Mouse (Mus musculus) limb, embryonic 10.5 days (tissue): ENCODE results near the gene Rpl36al. TPM values are rescaled to one million over a fixed set of nuclear protein-coding genes. Genes with fewer than 3 reads are reported as not detected.
A peak's percentile ranks its signal among the peaks of the same experiment; 100 is the strongest.

Experiments
- DNase-seq: peaks from one replicate; pipeline ENCODE4 v3.0.0-alpha.2; 2017; ENCODE audit warnings: low spot score
- H3K27ac ChIP-seq: fragments of 300-500 bp; sonication (generic); 2 replicates; pipeline ENCODE4 v1.5.1; 2016; ENCODE audit warnings: mild to moderate bottlenecking
- H3K27me3 ChIP-seq: fragments of 300-500 bp; sonication (generic); 2 replicates; pipeline ENCODE4 v1.6.1; 2016; ENCODE audit warnings: low read depth, mild to moderate bottlenecking; ENCODE audit not compliant: poor library complexity, severe bottlenecking
- H3K36me3 ChIP-seq: fragments of 300-500 bp; sonication (generic); 2 replicates; pipeline ENCODE4 v1.6.1; 2016; ENCODE audit warnings: mild to moderate bottlenecking, moderate library complexity
- H3K4me1 ChIP-seq: fragments of 300-500 bp; sonication (generic); 2 replicates; pipeline ENCODE4 v1.6.1; 2016
- H3K4me3 ChIP-seq: fragments of 300-500 bp; sonication (generic); 2 replicates; pipeline ENCODE4 v1.5.1; 2016; ENCODE audit warnings: mild to moderate bottlenecking, moderate library complexity
- H3K9me3 ChIP-seq: fragments of 300-500 bp; sonication (generic); replicated peaks from 2 replicates; pipeline ENCODE4 v1.6.1; 2016; ENCODE audit warnings: mild to moderate bottlenecking
- WGBS: fragments of 180-500 bp; shearing (Covaris S2); methylation state at CpG from one replicate; pipeline ENCODE4 v1.1.7; 2016; 5-methylcytosine and 5-hydroxymethylcytosine counted together
- polyA plus RNA-seq: library from polyadenylated mRNA; unstranded; fragments of >200 nt; fragmentation: Nextera tagmentation; extraction: Ambion mirVana; gene quantifications from 2 replicates; pipeline ENCODE4 v1.2.1, GENCODE M21; 2016

The Rpl36al gene
- polyA plus RNA-seq, 1 experiment from 2014 or later = 536 TPM

DNA sequence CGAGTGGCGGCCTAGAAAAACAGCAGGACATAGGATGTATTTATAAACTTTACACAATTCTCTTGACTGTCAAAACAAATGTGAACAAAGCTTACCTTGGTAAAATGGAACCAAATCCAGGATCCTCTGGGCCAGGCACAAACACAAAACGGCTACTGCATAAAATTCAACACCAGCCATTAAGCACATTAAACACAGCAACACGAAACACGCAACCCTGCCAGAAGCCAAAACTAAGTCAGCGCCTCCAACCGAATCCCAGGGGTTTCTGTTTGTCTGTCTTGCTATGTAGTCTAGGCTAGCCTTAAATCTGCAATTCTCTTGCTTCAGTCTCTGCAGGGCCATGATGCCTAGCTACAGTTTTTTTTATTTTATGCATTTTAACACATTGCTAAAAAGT is 24.0 kb upstream of the Rpl36al start:
- no peak for DNase-seq
- Histone ChIP-seq H3K4me1 (no peaks in the 10 kb centered on the region), H3K27ac (no peak overlapping the region), H3K9me3 (no peaks in the 10 kb centered on the region), H3K27me3 (no peaks in the 10 kb centered on the region), H3K36me3 (peaks cover 86% of the 10 kb centered on the region), H3K4me3 (no peak overlapping the region)
- 94% methylated on average over 7 of the region's 7 CpGs for WGBS

DNA sequence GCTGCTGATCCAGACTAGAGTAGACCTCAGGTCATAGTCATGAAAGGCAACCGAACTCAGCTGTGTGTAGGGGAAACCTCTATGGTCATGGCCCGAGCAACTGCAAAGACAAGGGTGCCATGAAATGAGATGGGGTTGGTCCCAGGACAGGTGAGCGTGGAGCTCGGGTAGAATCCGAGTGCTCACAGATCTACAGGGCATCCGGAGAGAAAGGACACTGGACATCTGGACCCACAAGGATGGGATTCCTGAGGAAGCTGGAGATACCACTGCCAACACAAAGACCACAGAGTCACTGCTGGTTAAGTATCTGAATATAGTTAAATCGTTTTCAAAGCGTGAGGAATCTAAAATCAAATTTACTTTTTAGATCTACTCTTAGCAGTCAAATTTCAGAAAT is 23.5 kb upstream of the Rpl36al start:
- DNase-seq = no peak
- H3K9me3 ChIP-seq = no peaks in the 10 kb centered on the region
- no peaks in the 10 kb centered on the region for H3K27me3 ChIP-seq
- no peak overlapping the region for H3K27ac ChIP-seq
- no peaks in the 10 kb centered on the region for H3K4me1 ChIP-seq
- no peak overlapping the region for H3K4me3 ChIP-seq
- WGBS = 96% methylated on average over 8 of the region's 8 CpGs
- peaks cover 86% of the 10 kb centered on the region for H3K36me3 ChIP-seq

DNA sequence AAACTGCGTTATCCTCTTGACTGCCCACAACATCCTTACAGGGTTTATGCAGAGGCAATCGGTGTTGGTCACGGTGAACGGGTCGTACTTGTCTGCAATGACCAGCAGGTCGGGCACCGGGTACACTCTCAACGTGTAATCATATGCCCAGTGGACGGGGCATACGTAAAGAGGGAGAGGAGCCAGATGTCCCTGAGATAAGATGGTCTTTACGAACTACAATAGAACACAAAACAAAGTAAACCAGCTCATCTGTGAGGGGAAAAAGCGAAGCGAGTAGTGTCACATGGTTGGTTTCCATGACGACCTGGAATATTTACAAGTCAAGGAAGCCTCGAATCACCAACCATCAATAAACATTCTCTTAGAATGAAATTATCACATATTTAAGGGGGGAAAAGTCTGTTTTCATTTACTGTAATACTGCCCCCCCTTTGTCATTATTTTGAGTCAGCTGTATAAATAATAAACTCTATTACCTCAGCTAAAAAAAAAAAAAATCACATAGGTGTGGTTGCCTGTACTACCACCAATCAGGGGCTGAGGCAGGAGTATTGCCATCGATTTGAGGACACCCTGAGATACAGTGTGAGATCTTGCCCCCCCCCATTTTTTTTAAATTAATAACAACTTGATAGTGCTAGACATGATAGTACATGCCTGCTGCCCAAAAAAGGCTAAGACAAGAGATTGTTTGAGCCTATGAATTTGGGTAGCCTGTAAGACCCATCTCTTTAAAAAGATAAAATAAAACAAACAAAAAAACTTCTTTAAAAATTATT is 20.4 kb upstream of the Rpl36al start, which contains the start of gene Gm49384:
Gene Gm49384 (minus strand): TSS at position 216 of the 782 bp plus-strand sequence.
- peaks cover 84% of the 10 kb centered on the region for H3K36me3 ChIP-seq
- H3K4me1 ChIP-seq = no peaks in the 10 kb centered on the region
- no peaks in the 10 kb centered on the region for H3K27me3 ChIP-seq
- no peak for DNase-seq
- WGBS = 91% methylated on average over 16 of the region's 16 CpGs
- H3K27ac ChIP-seq = no peak within 1 kb of the TSS
- no peak within 1 kb of the TSS for H3K4me3 ChIP-seq
- no peaks in the 10 kb centered on the region for H3K9me3 ChIP-seq

DNA sequence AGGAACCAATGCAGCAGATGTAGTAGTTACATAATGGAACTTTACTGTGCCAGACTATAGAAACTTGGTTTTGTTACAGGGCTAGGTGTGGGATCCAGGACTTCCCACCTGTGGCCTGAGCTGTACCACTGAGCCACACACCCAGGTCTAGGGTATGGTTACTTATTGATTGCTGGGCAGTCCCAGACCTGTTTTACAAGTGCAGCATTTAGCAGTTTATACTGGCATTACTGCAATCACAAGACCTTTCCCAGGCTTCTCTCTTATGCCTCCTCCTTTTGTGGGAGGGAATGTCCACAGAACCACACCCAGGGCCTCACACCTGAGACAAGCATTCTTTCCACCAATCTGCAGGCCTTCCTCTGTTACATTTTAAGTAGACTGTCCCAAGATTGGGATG is 15.1 kb upstream of the Rpl36al start:
- H3K4me3 ChIP-seq = no peak overlapping the region
- peaks cover 52% of the 10 kb centered on the region for H3K36me3 ChIP-seq

DNA sequence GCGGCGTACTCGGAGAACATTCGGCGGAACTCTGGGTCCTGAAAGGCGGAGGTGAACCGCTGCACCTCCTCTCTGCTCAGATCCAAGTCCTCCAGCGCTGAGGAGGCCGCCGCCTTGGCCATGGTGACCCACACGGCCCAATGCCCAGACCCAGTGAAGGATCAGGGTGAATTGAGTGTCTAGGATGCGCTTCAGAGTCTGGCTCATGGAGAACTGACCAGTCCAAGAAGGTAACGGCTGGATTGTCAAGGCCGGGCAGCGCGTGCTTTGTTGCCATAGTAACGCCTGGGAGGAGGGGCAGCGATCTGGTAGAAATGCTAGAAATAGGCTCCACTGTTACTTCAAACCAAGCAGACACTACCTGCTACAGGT is 14.3 kb upstream of the Rpl36al start, which contains the start of gene Dnaaf2:
Gene Dnaaf2 (minus strand): TSS at position 266 of the 372 bp plus-strand sequence.
- under 1% methylated on average over 18 of the region's 18 CpGs for WGBS
- Histone ChIP-seq H3K27me3 (no peaks in the 10 kb centered on the region), H3K27ac (peak within 1 kb of the TSS; percentile 93), H3K4me3 (peak within 1 kb of the TSS; percentile 82), H3K36me3 (peaks cover 49% of the 10 kb centered on the region), H3K4me1 (peaks cover 26% of the 10 kb centered on the region), H3K9me3 (no peaks in the 10 kb centered on the region)
- DNase-seq = peak; percentile 77

More for the DNA sequence above, 15.1 kb upstream of the Rpl36al start:
- H3K4me1 ChIP-seq = peaks cover 26% of the 10 kb centered on the region
- no peak overlapping the region for H3K27ac ChIP-seq
- no peaks in the 10 kb centered on the region for H3K27me3 ChIP-seq
- no peaks in the 10 kb centered on the region for H3K9me3 ChIP-seq
- DNase-seq = no peak

DNA sequence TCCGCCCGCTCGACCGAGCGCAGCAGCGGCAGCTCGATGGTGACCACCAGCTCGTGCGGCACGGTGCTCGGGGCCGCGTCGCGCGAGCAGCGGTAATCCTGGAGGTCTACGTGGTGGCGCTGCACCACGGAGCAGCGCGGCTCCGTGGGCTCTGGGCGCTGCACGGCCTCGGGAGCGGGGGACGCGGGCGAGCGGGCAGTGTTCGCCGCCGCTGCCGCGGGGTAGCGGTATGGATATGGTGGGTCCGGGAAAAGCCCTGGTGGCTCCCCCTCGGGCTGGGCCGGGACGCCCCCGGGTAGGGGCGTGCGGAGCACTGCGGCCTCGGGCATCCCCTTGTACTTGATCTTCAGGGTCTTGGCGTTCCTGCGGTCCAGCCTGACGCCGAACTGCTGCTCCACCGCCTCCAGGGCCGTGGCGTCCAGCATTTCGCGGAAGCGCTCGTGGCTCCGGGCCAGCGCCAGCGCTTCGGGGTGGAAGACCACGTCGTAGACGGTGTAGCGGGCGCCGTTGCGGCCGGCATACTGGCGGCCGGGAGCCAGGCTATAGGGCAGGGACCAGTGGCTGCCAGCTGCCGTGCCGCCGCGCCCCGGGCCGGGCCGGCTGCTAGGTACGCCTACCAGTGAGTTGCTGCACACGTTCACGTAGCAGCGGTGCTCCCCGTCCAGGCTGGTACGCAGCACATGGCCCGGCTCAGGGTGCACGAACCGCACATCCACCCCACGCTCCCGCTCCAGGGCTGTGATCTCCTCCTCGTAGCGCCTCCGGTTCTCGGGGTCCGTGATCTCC is 13.7 kb upstream of the Rpl36al start:
- peak; percentile 69 for DNase-seq
- Histone ChIP-seq H3K9me3 (no peaks in the 10 kb centered on the region), H3K27ac (peak overlapping the region; percentile 93), H3K4me3 (peak overlapping the region; percentile 82), H3K36me3 (peaks cover 49% of the 10 kb centered on the region), H3K4me1 (peaks cover 26% of the 10 kb centered on the region), H3K27me3 (no peaks in the 10 kb centered on the region)
- WGBS = under 1% methylated on average over 94 of the region's 94 CpGs

DNA sequence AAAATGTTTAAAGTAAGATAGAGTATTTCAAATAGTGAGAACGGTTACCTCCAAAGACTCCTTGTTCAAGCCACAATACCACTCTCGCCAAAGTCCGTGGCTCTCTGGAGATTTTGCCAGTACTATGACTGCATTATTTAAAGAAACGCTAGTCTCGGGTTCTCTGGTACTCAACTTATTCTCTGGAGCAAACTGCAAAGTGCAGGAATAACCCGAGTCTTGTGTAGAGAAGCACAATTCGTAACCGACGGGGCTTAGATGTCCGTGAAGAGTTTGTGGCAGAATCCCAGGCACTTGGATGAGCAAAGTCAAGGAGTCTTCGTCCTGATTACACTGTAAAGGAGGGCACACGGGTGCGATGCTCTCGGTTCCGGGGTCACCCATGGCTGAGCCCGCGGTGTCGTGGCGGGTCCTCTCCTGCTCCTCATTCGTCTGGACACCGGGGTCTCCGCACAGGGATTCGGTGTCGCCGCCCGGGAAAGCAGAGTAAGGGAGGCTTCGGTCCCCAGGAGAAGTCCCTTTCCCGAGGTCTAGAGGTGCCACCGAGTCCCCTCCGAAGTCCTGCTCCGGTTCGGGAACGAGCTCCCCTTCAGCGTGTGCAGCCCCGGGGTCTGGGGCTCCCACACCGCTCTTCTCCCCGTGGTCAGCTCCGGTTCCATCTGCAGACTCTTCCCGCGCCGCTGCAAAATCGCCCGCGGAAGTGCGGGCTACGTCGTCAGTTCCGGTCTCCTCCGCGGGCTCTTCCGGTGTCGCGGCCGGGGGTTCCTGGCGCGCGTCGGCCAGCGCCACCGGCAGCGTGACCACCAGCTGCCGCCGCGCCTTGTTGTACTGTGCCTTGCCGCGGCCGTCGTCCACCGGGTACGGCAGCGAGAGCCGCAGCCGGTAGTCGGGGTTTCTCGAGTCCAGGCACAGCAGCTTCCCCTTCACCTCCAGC is 12.8 kb upstream of the Rpl36al start, which contains the start of gene Gm49383:
Gene Gm49383 (minus strand): TSS at position 661 of the 934 bp plus-strand sequence.
- H3K4me3 ChIP-seq = peak within 1 kb of the TSS; percentile 82
- no peaks in the 10 kb centered on the region for H3K27me3 ChIP-seq
- peaks cover 49% of the 10 kb centered on the region for H3K36me3 ChIP-seq
- peak within 1 kb of the TSS; percentile 93 for H3K27ac ChIP-seq
- H3K4me1 ChIP-seq = peaks cover 26% of the 10 kb centered on the region
- WGBS = under 1% methylated on average over 75 of the region's 75 CpGs
- peak; percentile 84 for DNase-seq
- H3K9me3 ChIP-seq = no peaks in the 10 kb centered on the region

DNA sequence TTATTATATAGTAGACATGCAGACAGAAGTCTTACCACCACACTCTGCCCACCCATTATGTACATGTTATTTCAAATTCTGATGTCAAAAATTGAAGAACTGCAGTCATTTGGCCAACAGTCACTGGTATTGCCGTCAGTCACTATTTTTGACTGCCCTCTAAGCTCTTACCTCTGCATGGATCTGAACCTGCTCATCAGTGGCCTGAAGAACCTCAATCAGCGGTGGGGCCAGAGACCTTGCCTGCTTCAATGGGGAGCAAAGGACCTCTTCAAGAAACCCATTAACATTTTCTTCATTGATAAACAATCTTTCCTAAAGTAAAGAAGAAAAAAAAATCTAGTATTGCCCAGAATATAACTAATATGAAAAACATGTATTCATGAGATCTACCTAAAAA is 8.8 kb upstream of the Rpl36al start:
- 95% methylated on average over 2 of the region's 2 CpGs for WGBS

DNA sequence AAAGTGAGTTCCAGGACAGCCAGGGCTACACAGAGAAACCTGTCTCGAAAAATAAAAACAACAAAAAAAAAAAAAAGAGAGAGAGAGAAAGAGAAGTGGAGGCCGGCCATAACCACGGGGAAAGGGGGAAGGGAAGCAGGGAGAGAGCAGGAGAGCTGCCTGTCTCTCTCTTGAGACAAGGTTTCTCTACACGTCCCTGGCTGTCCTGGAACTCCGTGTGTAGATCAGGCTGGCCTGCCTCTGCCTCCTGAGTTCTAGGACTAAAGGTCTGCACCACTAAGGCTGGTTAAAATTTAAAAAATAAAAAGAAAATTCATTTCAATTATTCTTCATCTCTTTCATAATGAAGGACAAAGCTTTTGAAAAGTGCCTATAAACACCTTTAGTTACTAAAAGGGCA is 7.5 kb upstream of the Rpl36al start:
- H3K27me3 ChIP-seq = no peaks in the 10 kb centered on the region
- DNase-seq = peak; percentile 24
- H3K9me3 ChIP-seq = no peaks in the 10 kb centered on the region
- 88% methylated on average over 5 of the region's 5 CpGs for WGBS
- H3K27ac ChIP-seq = no peak overlapping the region
- H3K4me3 ChIP-seq = no peak overlapping the region
- H3K4me1 ChIP-seq = peaks cover 10% of the 10 kb centered on the region; the same call in 1 of the 2 replicates
- peaks cover 57% of the 10 kb centered on the region for H3K36me3 ChIP-seq

More for the DNA sequence above, 8.8 kb upstream of the Rpl36al start:
- H3K9me3 ChIP-seq = no peaks in the 10 kb centered on the region
- H3K4me3 ChIP-seq = no peak overlapping the region
- peak; percentile 15 for DNase-seq
- H3K36me3 ChIP-seq = peaks cover 57% of the 10 kb centered on the region
- H3K4me1 ChIP-seq = peaks cover 10% of the 10 kb centered on the region; the same call in 1 of the 2 replicates
- H3K27me3 ChIP-seq = no peaks in the 10 kb centered on the region
- H3K27ac ChIP-seq = no peak overlapping the region

DNA sequence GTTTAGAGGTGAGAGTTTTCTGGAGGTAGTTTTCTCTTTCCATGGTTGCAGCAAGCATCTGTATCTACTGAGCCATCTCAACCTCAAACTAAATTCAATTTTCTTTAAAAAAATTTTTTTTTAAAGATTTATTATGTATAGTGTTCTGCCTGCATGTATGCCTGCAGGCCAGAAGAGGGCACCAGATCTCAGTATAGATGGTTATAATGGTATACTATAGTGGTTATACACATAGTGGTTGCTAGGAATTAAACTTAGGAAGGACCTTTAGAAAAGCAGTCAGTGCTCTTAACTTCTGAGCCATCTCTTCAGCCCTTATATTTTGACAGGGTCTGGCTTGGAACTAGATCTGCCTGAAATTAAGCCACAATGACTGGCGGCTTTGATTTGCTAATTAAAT is 6.6 kb upstream of the Rpl36al start:
- Histone ChIP-seq H3K27me3 (no peaks in the 10 kb centered on the region), H3K36me3 (peaks cover 61% of the 10 kb centered on the region), H3K27ac (no peak overlapping the region), H3K9me3 (no peaks in the 10 kb centered on the region), H3K4me3 (no peak overlapping the region), H3K4me1 (peaks cover 7% of the 10 kb centered on the region)
- 98% methylated on average over 1 of the region's 1 CpGs for WGBS
- DNase-seq = peak; percentile 20

DNA sequence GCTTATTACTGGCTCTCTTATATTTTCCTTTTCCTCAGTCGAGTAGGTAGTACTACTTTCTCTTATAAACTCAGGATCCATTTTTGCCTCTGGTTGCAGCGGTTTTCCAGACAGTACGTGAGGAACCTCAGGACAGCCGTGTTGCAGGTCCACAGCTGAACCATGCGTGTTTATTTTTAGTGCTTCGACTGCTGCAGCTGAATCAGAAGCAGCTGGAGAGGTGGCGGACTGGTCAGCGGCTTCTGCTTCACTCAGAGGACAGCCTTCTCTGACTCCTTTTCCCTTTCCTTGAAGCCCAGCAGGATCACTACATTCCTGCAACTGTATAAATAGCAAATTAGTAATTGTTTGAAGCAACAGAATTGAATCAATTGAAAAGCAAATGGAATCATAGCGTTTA is 6.2 kb upstream of the Rpl36al start:
- peaks cover 11% of the 10 kb centered on the region for H3K4me1 ChIP-seq

DNA sequence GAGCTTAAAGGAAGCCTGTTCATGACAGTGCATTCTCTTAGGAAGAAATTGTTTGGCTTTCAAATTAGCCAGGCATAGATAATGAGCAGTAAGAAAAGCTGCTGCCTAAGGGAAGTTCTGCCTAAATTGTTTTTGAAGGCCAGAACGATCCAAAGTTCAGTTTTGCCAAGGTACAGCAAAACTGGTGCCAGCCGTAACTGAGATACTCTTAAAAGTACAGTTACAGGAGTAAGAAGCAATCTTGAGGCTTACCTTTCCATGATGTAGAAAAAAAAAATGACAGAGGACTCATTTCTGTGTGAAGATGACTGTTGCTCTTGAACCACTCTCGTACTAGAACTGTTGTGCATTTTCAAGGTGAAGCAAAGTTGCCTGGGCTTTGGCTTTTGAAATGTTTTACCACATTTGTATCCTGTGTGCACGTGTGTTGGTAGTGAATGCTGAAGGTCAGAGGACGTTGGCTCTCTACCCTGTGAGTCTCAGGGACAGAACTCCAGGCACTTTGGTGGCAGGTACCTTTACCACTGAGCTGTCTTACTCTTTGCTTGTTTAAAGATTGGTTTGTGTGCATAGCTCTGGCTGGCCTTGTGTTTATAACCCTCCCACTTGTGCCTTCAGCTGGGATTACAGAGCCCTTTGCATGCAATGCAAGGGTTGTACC is 3.1 kb upstream of the Rpl36al start:
- H3K36me3 ChIP-seq = peaks cover 52% of the 10 kb centered on the region
- H3K27me3 ChIP-seq = no peaks in the 10 kb centered on the region
- H3K27ac ChIP-seq = no peak overlapping the region
- no peaks in the 10 kb centered on the region for H3K9me3 ChIP-seq
- H3K4me1 ChIP-seq = peaks cover 16% of the 10 kb centered on the region
- WGBS = 80% methylated on average over 5 of the region's 5 CpGs
- H3K4me3 ChIP-seq = no peak overlapping the region
- peak; percentile 18 for DNase-seq

More for the DNA sequence above, 6.2 kb upstream of the Rpl36al start:
- peak; percentile 24 for DNase-seq
- Histone ChIP-seq H3K4me3 (no peak overlapping the region), H3K9me3 (no peaks in the 10 kb centered on the region), H3K27me3 (no peaks in the 10 kb centered on the region), H3K27ac (no peak overlapping the region), H3K36me3 (peaks cover 64% of the 10 kb centered on the region)
- WGBS = 95% methylated on average over 9 of the region's 9 CpGs
